Mouse (Mus musculus): ENCODE data around the gene Usp9y.

The Usp9y gene

DNA sequence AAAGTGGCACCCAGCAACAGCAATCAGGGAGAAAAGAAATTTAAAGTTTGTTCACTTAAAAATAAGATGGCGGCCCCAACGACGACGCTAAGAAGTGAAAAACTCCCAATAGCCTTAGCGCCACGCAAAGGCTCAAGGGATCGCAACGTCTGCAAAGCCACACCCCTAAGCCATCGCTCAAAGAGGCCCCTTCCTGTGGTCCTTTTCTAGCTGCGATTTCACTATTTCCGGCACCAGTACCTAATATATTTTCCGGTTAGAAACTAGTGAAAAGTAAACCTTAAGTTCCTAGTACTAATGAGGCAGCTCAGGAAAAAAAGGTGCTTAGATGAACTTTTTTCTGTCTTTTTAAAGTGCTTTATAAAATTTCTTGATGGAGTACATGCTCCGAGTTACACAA lies at the start of gene Usp9y:
Gene Usp9y (minus strand): TSS at position 101 of the 400 bp plus-strand sequence.
- in situ Hi-C loops (cut with MboI; ENCODE audit: unreplicated experiment in 2 of 2) = no loop called here

DNA sequence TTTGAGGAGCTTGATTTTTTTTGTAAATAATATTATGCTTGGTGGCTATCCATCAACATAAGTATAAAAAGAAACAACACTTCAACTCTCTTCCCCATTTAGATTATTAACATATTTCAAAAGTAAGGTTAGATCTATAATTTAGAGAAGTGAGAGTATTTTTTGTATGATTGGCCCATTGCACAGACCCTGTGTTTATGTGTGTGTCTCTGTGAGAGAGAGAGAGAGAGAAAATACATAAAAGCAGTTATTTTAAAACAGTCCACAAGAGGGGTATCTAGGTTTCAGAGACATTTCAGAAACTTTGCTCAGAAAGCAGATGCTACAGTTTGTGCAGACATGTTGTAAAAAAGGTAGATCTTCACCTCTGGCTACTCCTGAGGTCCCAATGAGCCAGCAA lies 165.9 kb downstream of the Usp9y start:
- in situ Hi-C loops (cut with MboI; ENCODE audit: unreplicated experiment in 2 of 2) = loop anchor here in 1 of 2 experiments (25.0 kb wide), 1 partner anchor 106 kb away; no protein-coding TSS in a partner anchor

DNA sequence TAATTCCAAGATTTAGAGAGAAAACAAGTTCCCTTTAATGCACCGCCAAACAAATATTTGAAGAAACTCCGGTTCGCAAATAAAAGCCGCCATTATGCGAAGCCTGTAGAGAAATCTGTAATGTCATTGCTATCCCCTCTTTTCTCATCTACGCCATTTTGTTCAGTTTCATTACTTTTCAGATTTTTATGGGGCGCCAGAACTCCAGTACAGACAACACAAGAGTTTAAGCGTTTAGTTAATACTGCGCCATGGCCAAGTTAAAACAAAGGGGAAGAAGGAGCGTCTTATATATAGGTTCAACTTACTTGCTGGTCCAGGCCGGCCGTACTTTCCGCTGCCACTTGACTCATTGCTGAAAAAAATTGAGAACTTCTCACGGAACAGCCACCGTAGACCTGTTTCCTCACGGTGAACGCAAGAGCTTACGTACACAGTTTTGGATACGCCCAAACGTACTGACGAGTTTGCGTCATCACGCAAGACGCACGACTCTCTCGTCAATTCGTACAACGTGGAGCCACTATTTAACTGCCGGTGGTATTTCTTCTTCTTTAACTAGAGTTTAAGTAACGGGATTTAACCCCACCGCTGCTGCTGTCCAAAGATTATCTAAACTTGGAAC lies 173.3 kb downstream of the Usp9y start, which contains the start of gene Ddx3y:
Gene Ddx3y (minus strand): TSS at position 459 of the 625 bp plus-strand sequence.
- in situ Hi-C loops (cut with MboI; ENCODE audit: unreplicated experiment in 2 of 2) = loop anchor here in 1 of 2 experiments (10.0 to 25.0 kb wide), 2 partner anchors 99 to 381 kb away; no protein-coding TSS in a partner anchor

DNA sequence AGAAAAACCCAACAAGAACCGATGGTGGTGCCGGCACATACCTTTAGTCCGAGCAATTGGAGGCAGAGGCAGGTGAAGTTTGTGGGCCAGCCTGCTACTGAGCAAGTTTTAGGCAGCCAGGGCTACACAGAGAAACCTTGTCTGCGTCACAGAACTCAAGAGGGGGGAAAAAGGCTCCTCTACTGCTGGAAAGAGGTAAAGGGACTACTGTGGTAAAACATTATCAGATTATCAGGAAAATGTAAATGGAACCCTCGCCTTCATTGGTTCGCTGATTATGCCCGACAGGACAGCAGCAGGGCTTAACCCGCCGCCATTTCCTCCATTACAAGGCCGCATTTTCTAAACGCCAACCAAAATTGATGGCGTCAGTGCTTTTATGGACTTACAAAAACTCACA lies 173.8 kb downstream of the Usp9y start:
- in situ Hi-C loops (cut with MboI; ENCODE audit: unreplicated experiment in 2 of 2) = loop anchor here in 1 of 2 experiments (10.0 to 25.0 kb wide), 2 partner anchors 98 to 381 kb away; no protein-coding TSS in a partner anchor
